Mouse (Mus musculus) CD4-positive, CD25-positive, alpha-beta regulatory T cell, adult 9 weeks (primary cell): ENCODE data around the gene Tex45. TPM values are rescaled to one million over a fixed set of nuclear protein-coding genes. Genes with fewer than 3 reads are reported as not detected.

ENCODE experiments used
- polyA plus RNA-seq: library from polyadenylated mRNA; unstranded; fragments of 100-300 nt; shearing (Covaris generic); gene quantifications from one replicate; pipeline ENCODE4 v1.2.1, GENCODE M21; 2017

Tex45 gene
- polyA plus RNA-seq = not detected

DNA sequence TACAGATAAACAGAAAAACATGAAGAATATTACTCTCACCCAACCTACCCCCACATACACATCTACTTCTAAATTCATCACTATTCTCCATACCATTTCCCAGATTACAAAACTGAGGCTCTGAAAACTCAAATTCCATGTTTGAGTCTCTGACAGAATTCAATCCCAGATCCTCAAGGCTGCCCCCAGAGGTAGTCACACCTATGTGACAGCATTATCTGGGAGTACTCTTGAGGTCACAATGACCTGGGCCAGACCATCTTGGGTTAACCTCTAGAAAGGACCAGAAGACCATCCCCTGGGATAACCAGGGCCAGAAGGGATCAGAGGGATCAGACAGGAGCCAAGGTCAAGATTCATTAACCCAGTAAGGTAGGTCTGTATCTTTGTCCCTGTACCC is at the start of gene Tex45:
Gene Tex45 (plus strand): TSS at position 301 of the 400 bp plus-strand sequence.

DNA sequence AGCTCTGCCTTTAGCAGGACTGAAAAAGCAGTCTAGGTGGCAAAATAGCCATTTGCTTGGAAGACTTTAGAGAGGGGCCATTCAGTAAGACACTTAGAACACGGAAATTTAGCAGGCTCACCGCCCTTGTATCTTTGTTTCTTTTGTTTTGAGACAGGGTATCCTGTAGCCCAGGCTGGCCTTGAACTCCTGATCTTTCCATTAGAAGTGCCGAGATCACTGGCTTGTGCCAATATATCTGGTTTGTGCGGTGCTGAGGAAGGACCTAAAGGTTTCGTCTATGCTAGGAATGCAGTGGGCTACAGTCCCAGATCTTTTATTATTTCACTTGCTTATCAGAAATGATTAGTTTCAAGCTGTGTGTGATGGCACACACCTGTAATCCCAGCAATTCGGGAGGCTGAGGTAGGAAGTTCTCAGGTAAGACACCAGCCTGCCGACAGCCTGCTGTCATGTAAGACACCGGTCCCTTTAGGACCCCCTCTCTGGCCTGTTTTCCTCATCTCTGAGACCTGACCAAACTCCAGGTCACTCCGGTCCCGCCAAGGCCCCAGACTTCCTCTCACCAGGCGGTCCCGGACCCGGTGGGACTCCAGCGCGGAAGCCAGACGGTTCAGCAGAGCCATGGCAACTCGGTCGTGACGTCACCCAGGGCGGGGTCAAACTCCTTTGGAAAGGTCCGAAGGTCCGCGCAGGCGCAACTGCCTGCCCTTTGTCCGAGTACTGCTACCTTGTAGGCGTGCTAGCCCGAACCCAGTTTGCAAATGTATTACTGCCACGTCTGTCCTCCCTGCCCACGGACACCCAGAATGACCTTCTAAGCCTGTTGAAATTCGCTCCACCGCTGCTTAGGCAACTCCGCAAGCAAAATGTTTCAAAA is 3.4 kb upstream of the Tex45 start, which contains the start of gene Pex11g:
Gene Pex11g (minus strand): TSS at position 675 of the 880 bp plus-strand sequence.

DNA sequence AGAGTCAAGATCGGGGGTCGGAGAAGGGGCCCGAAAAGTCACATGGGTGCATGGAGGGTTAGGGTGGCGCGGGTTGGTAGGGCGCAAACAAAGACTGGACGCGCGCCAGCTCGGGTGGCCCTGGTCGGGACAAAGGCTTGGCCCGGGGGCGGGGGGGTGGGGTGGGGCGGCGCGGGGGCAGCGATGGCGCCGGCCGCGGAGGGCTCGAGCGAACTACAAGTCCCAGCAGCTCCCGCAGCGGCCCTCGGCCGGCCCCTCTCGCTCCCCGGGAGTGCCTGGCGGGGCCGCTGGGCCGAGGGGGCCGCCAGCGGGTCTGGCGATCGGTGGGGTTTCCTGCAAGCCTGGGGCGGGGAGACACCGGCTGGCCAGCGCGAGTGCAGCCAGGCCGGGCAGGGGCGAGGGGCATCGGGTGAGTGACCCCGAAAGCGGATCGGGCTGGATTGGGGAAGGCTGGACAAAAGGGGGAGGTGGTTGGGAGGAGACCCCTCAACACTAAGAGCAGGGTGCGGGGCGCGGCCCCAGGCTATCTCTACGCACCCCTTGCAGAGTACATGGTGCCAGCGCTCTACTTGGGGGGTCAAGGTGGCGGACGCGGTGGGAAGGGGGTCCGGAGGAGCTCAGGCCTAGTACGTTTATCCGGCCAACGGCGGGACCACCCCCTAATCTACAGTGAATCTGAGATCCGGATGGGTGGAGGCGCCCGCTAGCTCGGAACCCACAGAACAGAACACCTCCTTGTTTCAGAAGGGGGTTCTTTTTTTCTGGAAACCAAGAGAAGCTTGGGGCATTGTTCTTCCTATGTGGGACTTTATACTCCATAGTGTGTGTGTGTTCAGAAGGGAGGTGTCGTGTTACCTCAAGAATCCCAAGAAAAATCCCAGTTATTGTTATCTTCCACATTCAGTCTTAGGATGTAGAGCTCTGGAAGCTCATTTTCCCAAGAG is 22.5 kb downstream of the Tex45 start, which contains the start of gene Zfp358:
Gene Zfp358 (plus strand): TSS at position 238 of the 944 bp plus-strand sequence.

DNA sequence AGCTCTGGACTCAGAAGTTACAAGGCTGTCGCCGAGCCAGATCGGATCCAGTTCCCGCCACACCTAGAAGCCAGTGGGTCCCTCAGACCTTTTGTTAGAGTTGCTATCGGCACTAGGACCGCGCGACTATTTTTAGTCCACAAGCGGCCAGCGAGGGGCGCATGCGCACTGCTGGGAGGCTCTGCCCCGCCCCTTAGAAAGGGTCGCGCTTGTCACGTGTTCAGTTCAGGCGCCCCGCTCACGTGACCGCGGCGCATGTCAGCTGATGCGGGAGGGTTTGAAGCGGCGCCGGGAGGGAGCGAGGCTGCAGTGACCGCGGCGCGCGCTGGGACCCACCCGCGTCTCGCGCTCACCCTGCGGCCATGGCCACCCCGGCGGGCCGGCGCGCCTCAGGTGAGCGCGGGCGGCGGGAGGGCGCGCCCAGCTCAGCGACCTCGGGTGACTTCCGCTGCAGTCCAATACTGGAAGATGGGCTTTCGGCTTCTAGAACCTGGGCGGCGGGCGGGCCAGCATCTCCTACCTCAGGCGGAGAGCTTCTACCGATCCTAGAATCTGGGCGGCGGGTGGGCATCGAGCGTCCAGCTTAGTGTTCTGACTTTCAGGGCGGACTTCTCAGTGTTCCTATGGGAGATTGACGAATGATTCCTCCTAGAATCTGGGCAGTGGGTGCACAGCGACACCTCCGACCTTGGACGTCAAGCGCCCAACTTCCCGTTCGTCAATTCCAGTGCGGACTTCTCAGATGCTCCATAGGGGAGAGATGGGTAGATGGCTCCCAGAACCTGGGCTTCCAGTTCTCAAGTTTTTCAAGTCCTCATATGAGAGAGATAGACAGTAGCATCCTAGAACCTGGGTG is 29.8 kb downstream of the Tex45 start, which contains the start of gene Mcoln1:
Gene Mcoln1 (plus strand): TSS at position 223 of the 856 bp plus-strand sequence.

DNA sequence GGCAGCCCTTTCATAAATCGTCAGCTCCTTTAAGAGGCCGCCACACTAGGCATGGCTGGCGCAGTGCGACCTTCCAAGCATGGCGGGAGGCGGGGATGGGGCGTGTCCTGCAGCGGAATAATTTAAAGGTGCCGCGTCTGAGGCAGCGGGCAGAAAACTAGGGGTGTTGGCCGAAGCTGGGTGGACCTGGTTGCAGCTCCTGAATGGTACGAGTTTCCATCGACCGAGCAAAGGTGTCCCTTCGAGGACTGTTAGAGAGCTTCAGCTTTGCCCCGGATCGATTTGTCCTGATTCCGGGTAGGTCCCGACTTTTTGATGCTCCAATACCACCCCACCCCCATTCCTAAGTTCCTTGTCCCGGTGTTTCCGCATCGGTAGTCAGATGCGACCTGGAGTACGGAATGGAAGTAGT is 44.6 kb downstream of the Tex45 start, which contains the start of gene Pnpla6:
Gene Pnpla6 (plus strand): TSS at position 125 of the 412 bp plus-strand sequence.

Other genes with a start within 250 kb of the Tex45 start
- 25.0 TPM for gene Insr, start 191.2 kb upstream of the Tex45 start, polyA plus RNA-seq
- gene A430078G23Rik, start 117.4 kb upstream of the Tex45 start, polyA plus RNA-seq = 82.3 TPM
- gene Arhgef18, start 77.9 kb upstream of the Tex45 start, polyA plus RNA-seq = 47.6 TPM
- 6.5 TPM for gene Pex11g, start 3.2 kb upstream of the Tex45 start, polyA plus RNA-seq
- 3.1 TPM for gene Zfp358, start 22.3 kb downstream of the Tex45 start, polyA plus RNA-seq
- gene Mcoln1, start 29.6 kb downstream of the Tex45 start, polyA plus RNA-seq = 20.7 TPM
- gene Pnpla6, start 44.5 kb downstream of the Tex45 start, polyA plus RNA-seq = 55.6 TPM
- gene C330021F23Rik, start 97.1 kb downstream of the Tex45 start, polyA plus RNA-seq = not detected
- 0.06 TPM for gene Camsap3, start 116.4 kb downstream of the Tex45 start, polyA plus RNA-seq
- 139 TPM for gene Xab2, start 150.5 kb downstream of the Tex45 start, polyA plus RNA-seq
- gene Pet100, start 150.7 kb downstream of the Tex45 start, polyA plus RNA-seq = 142 TPM
- gene Pcp2, start 154.7 kb downstream of the Tex45 start, polyA plus RNA-seq = not detected
- 252 TPM for gene Stxbp2, start 160.1 kb downstream of the Tex45 start, polyA plus RNA-seq
- gene Retn, start 184.9 kb downstream of the Tex45 start, polyA plus RNA-seq = not detected
- gene Mcemp1, start 194.9 kb downstream of the Tex45 start, polyA plus RNA-seq = not detected
- not detected for gene Fcor, start 201.5 kb downstream of the Tex45 start, polyA plus RNA-seq
- gene Trappc5, start 205.4 kb downstream of the Tex45 start, polyA plus RNA-seq = 38.9 TPM
- gene Fcer2a, start 223.3 kb downstream of the Tex45 start, polyA plus RNA-seq = 1.1 TPM
- gene Clec4g, start 249.8 kb downstream of the Tex45 start, polyA plus RNA-seq = not detected